Mouse (Mus musculus) thymus, postnatal 14 days (tissue): Measurements from ENCODE around the gene Bcl2l10.
"Not testable (repeated sequence)": the region's sequence is repeated elsewhere in the genome, so short reads cannot be mapped to it uniquely, and the experiment has no call there.

ENCODE experiments used
- DNase-seq: peaks from one replicate; pipeline ENCODE4 v3.0.0; 2021

The Bcl2l10 gene

DNA sequence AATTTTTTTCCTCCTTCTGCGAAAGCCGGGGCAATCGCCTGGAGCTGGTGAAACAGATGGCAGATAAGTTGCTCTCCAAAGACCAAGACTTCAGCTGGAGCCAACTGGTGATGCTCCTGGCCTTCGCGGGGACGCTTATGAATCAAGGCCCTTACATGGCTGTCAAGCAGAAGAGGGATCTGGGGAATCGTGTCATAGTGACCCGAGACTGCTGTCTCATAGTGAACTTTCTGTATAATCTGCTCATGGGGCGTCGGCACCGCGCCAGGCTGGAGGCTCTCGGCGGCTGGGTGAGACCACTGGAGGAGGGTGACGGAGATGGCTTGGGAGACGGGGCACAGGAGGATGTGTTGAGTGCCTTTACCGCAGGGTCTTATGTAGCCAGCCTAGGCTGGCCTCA is 508 bp downstream of the Bcl2l10 start:
- no peak for DNase-seq

DNA sequence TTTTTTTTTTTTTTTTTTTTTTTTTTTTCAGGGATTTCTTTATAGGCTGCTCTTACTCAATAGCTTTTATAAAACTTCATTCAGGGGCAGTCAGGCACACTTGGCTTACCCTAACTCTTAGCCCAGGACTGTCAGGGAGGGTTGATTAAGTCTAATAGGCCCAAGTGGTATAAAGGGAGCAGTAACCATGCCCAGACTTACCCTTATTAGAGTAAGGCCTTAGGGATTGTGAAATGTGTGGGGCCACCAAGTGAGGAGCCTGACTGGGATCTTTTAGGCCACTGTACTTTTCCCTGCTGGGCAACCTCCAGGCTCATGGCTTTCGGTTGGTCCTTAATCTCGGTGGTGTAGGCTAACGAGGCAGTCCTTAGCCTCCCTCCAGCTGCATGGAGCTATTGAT is 1.1 kb downstream of the Bcl2l10 start:
- DNase-seq = no peak

DNA sequence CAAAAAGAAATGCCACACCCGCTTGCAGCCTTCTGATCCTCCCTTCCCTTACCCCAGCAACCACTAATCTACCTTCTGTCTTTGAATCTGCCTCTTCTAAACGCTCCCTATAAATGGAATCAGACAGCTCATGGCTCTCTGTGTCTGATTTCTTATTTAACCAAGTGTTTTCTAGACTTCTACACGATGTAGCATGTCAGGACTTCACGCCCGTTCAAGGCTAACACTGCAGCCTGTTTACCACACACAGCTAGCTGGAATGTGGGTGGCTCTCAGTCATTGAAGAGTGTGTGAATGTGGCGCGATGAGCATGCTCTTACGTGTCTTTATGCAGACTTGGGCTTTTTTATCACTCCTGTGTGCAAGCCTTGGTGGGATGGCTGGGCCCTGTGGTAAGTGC is 5.5 kb downstream of the Bcl2l10 start:
- no peak for DNase-seq

DNA sequence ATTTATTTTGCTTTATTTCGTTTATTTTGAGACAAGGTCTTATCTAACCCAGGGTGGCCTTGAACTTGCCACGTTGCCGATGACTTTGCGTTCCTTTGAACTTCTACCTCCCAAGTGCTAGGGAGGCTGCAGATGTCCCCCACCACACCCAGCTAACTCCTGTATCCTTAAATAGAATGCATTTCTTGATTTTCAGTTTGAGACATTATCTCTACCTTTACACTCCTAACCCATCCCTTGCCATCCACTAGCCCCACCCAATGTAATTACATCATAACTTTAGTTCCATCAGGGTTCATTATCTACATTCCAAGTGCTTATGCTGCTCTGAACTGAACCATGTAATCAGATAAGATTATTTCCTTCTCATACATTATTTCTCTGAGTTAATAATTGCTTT is 8.2 kb downstream of the Bcl2l10 start:
- DNase-seq = no peak

DNA sequence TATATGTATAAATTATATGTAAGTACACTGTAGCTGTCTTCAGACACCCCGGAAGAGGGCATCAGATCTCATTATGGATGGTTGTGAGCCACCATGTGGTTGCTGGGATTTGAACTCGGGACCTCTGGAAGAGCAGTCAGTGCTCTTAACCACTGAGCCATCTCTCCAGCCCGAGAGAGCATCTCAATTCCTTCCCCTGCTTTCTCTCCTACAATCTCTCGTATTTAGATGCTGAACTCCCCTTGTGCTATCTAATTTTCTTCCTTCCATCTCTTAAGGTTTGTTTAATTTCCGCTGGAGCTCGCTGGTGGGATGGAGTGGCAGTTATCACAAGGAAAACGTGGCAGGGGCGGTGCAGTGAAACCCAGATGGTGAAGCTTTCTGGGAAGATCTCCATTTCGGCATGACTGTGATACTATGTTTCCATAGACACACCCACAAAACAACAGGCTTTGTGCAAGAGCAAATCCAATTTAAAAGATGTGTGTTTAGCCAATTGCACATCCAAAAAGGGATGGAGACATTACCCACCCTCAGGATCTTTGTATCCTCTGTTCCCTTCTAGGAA is 9.6 kb downstream of the Bcl2l10 start:
- DNase-seq = no peak

DNA sequence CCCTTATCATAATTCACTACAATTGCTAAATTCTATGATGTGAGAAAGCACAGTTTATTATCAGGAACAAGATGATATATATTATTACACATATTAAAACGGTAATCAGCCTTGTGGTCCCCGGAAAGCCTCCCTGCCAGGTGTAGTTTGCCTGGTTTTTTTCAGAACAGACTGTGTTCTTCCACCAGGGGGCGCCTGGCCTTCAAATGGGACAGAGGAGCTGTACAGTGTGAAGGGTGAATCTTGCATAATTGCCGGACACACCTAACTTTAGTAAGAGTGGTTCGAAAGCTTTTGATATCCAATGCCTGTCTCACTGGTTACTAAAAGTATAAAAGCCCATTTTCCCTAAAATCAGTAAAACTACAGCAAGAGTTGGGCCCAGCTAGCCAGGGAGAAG is 14.1 kb downstream of the Bcl2l10 start:
- peak; percentile 82 for DNase-seq

DNA sequence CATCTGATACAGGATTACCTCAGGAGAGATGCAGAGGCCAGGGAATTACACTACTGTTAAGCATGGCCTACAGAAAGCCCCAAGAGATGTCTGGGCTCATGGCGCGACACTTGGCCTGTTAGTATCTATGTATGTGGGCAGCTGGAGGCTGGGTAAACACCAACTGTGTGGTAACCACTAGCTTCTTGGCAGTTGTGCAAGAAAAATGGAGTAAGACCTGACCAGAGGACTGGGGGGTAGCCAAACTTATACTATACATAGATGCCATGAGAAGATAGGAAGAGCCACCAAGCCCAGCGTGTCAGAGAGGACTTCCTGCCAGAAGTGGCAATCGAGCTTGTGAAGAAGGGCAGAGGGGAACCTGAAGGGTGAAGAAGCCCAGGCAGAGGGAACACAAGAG is 14.6 kb downstream of the Bcl2l10 start:
- no peak for DNase-seq

DNA sequence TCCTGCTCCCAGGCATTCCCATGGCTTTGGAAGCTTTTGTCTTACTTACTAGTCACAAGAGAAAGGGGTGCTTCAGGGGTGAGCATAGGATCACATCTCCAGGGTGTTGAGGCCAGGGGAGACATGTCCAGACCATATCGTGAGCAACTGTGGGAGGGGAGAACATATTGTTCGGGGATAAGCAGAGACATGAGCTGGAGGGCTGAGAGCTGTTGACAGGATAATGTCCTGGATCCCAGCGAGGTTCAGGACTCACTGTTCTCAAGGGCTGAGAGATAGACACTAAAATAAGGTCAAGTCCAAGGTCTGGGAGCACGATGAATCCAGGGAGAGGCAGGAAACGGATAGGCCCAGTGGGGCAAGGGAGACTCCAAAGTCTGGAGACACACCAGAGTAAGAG is 15.4 kb downstream of the Bcl2l10 start:
- DNase-seq = no peak

DNA sequence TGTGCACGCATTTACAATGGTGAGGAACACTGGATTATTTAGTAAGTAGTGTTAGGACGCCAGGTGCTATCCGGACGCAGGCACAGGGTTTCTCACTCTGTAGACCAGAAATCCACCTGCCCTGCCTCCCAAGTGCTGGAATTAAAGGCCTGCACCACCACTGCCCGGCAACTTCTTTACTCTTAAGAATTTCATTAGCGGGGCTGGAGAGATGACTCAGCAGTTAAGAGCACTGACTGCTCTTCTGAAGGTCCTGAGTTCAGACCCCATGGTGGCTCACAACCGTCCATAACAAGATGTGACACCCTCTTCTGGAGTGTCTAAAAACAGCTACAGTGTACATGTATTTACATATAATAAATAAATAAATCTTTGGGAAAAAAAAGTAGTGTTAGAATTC is 16.1 kb downstream of the Bcl2l10 start:
- DNase-seq = not testable (repeated sequence)

DNA sequence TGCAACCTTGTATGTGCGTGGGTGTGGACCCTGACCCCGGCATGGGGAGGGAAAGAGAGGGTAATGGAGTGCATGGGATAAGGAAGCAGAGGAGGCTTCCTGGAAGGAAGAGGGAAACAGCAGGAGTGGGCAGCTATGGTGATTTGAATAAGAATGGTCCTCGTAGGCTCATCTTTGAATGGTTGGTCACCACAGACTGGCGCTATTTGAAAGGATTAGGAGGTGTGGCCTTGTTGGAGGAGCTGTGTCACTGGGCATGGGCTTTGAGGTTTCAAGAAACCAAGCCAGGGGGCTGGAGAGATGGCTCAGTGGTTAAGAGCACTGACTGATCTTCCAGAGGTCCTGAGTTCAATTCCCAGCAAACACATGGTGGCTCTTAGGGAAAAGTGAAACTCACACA is 17.6 kb downstream of the Bcl2l10 start:
- DNase-seq = no peak

DNA sequence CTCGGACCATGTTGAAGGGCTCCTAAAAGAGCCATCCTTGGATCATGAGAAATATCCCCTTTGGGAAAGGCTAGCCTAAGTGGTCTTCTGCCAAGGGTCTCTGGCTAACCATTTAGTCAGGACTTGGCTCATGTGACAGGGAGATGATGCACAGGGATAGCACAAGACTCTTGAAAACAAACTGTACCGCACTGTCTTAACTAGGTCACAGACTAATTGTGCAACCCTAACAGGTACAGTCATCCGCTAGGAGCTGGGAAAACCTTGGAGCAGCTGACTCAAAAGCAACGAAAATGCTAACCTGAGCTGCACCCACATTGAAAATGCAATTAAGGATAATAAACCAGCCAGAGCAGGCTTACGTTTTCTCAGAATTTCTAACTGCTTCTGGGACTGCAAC is 18.6 kb downstream of the Bcl2l10 start:
- no peak for DNase-seq

DNA sequence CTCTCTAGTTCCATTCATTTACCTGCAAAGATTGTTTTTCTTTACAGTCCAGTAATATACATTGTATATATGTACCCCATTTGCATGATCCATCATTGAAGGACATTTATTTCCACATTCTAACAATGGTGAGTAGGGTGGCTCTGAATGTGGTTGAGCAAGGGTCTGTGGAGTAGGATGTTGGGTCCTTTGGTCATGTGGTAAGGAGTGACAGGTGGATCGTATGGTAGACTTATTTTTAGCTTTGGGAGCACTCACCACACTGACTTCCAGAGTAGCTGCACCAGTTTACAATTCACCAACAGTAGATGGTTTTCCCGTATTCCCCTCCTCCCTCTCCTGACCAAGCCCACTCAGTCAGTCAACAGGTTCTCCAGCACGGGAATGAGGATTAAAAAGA is 21.2 kb downstream of the Bcl2l10 start:
- DNase-seq = no peak

DNA sequence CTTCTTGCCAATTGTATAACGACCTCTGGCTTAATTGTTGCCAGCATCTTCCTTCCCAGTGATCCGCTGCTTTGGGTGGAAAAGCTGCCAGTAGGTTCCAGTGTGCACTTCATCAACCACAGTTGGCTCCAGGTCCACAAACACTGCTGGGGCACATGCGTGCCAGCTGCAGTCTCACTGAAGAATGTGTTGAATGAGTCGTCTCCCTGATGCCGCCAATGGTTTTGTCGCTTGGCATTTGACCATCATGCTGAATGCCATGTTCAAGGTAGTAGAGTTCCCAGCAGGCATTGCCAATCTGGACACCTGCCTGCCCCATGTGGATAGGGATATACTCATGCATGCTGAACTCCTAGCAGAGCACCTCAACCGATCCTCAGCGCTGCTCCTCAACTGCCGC is 28.0 kb downstream of the Bcl2l10 start:
- DNase-seq = no peak

DNA sequence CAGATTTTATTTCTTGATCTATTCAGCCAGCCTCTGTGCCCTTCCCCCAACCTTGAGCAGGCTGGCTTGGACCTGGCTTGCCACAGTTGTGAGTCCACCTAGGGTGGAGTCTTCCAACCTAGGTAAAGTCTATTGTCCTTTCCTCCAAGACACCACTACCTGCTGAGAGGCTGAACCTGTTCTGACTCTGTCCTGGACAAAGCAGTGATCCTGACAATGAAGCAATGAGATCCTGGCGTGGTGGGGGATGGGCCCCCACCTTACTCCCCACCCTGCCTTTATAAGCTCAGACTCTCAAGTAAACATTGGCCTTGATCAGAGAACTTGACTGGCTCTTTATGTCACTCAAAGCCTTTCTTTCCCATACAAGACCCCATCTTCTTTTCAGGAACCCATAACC is 28.9 kb downstream of the Bcl2l10 start:
- DNase-seq = no peak

DNA sequence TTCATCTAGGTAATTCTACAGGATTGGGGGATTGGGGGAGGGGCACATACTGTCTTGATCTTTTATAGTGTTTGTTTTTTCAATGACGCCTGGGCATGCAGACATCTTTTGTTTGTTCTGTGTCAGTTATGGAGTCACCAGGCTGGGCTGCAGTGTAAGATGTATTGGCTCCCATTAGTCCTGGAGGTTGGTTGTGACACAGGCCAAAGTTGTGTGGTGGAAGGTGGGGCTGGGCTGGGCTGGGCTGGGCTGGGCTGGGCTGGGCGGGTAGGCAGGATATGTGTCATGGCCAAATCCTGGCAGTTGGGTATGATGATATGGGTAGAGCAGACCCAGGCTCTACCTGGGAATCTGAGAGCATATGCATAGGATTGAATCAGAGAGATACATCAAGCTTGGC is 31.2 kb downstream of the Bcl2l10 start:
- DNase-seq = no peak

DNA sequence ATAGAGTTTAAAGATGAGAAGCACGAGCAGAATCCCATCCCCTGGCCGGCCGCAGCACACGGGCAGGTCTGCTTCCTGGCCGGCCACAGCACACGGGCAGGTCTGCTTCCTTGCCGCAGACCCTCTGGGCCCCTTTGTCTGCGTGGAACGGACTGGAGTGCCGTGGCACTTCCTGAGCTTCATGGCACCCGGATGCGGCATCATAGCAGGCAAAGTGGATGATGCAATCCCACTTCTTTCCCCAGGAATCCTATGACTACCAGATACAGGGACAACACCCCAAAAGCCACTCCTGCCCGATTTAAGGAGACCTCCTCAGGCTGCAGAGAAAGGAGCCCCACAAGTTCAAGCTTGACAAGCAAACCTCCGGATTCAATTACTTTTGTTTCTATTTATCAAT is 35.3 kb downstream of the Bcl2l10 start:
- DNase-seq = no peak

DNA sequence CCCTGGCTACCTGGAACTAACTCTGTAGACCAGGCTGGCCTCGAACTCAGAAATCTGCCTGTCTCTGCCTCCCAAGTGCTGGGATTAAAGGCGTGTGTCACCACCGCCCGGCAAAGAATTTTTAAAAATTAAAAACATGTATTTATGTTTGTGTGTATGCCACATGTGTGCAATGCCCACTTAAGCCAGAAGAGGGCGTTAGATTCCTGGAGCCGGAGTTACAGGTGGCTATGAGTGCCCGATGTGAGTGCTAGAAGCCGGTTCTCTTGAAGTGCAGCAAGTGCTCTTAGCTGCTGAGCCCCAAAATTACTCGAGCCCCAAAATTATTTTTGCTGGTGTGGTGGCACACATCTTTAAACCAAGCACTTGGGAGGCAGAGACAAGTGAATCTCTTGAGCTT is 36.2 kb downstream of the Bcl2l10 start:
- DNase-seq = peak; percentile 21

DNA sequence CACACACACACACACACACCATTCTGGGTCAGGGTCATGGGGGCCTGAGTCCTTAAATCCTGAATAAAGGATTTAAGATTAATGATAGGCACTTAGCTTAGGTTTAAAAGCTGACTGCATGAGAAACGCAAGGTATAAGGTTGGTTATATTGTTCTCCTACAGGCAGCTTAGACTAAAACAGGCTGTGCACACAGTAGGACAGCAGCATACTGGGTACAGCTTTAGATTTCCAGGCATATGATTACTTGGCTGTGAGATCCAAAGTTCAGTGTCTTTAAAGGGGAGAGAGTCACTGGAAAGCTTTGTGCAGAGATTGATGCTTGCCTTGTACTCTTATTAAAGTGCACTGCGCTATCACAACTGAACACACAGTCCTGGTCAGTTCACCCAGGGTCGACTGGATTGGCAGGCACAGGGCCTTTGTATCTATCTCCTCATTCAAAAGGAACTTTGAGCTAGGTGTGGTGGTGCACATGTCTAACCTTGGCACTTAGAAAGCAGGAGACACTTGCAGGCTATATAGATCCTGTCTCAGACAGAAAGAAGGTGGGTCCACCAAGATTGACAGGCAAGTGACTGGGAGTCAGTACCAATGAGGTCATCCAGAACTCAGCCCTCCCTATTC is 36.9 kb downstream of the Bcl2l10 start:
- DNase-seq = no peak

DNA sequence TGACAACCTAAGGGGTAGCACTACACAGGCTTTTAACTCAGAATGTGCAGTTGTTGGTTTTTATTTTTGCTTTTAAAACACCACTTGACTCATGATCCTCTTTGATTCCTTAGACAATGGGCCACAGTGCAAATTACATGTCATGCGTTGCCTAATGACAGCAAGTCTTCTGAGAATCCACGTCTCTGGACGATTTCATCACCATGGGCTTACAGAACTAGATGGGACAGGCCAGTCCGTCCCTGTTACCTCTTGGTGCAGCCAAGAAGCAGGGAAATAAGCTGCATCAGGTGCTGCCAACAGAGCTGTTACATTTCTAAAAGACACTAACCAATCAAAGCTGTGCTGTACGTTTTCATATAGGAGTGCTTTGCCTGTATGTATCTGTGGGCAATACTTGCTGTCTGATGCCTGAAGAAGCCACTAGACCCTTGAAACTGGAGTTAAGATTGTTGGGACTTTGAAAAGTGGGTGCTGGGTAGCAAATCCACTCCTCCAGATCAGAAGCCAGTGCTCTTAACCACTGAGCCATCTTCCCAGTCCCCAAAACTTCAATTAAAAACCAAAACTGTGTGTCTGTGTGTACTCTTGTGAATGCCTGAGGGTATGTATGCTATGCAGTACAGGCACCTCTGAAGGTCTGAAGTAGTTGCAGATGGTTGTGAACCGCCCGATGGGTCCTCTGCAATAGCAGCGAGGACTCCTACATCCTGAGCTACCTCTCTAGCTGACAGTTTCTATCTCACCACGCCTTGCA is 37.8 kb downstream of the Bcl2l10 start:
- no peak for DNase-seq

DNA sequence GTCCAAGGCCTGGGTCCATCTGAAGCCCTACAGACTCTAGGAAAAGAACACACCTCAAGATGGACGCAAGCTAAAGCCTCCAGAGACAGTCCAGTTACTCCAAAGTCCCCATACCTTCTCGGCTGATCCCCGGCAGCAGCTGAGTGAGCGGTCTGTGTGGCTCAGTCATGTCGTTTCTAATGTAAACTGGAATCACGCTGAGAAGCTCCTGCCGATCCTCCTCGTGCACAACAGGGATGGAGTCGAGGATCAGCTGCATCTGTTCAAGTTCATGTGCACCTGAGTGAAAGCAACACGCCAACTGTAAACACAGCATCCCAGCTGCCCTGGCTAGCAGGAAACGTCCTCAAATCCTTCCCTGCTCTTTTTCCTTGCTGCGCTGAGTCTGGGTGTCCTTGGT is 45.7 kb downstream of the Bcl2l10 start:
- DNase-seq = no peak

DNA sequence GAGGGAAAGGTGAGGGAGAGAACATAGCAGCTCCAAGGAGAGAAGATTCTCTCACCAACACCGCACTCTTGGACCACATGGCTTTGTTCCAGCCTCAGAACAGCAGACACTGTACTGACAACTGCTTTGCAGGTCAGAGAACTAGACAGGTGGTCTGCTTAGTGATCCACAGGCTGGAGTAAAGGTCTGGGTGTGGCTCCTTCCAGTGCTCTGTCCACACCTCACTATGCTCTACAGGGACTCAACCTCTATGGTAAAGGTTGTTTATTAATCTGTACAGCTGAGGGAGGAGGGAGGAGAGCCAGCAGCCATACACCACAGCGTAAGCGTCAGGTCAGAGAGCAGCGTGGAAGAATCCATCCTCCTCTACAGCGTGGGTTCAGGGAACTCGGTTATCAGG is 48.4 kb downstream of the Bcl2l10 start:
- DNase-seq = no peak

DNA sequence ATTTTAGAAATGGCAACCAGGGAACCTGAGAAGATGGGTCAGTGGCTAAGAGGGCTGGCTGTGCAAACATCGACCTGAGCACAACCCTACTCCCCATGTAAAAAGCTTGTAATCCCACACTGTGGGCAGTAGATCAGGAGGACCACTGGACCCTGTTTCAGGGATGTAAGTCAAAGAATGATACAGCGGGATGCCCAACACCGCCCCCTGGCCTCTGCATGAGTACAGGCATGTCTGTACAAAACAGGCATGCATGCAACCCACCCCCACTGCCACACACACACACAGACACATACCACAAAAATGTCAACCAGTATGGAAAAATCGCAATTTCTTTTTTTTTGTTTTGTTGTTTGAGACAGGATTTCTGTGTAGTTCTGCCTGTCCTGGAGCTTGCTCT is 51.5 kb downstream of the Bcl2l10 start:
- no peak for DNase-seq

DNA sequence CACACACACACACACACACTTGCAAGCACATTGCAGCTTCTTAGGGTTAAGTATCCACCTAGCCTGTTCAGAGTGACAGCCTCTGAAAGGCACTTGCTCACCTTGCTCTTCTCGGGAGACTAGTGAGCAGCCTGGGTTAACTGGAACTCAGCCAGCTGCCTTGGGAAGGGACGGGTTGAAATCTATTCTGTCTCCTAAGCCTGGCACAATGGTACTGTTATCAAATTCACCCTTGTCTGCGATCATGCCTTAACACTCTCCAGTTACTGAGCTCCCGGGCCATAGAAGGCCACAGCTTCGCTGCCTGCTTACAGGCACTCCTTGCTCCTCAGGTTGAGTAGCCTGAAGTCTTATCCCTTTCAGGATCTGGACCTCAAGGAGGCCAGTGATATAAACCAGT is 53.1 kb downstream of the Bcl2l10 start:
- no peak for DNase-seq
